Mouse (Mus musculus) G1E (cell line): ENCODE results near the gene Begain.

Experiments used
- CTCF ChIP-seq: IDR thresholded peaks from 2 replicates; pipeline ENCODE4 v1.5.1; 2012; ENCODE audit warnings: low read depth, low read length, inconsistent platforms, mixed read lengths
- TAL1 ChIP-seq: conservative IDR thresholded peaks from 2 replicates; pipeline ENCODE4 v1.6.1; 2012; ENCODE audit warnings: low read depth, low read length, inconsistent platforms, mixed read lengths

GRCm38 (mm10) chr12:108982684-108982960 is 85.4 kb downstream of the Begain start:
- TF ChIP-seq CTCF (no peak), TAL1 (no peak)
